Mouse (Mus musculus) spleen, postnatal 14 days (tissue): ENCODE measurements around the gene Pik3r4.

Experiments
- DNase-seq, 2 experiments: peaks; one replicate each; pipeline ENCODE4 v3.0.0; 2021 to 2022; ENCODE audit warnings: low spot score in 2 of 2

Pik3r4 gene

DNA sequence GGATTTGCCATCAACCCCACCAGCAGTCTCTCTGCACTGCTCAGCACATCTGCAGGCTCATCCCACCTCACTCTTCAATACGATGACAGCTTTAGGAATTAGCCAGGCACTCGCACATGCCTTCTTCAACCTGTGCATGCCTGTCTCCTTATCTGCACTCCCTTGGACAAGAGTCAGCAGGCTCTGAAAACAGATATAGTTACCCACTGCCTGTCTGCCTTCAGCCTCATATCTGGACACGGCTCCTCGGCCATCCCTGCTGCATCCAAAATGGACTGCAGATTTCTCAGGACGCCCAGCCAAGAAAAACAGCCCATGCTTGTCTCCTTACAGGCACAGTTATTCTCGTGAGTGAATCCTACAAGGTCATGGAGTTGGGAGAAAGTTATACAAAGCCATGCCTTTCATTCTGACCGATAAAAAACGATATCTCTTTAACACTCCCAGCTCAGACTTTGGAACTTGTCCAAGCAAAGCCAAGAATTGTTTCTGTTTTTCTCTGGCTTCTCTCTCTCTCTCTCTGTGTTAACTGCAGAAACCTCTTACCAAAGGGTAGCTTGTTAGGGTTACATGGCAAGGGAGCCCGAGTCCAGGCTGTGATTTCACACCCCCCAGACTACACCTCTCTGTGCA is 55.1 kb downstream of the Pik3r4 start:
- no peak for DNase-seq

DNA sequence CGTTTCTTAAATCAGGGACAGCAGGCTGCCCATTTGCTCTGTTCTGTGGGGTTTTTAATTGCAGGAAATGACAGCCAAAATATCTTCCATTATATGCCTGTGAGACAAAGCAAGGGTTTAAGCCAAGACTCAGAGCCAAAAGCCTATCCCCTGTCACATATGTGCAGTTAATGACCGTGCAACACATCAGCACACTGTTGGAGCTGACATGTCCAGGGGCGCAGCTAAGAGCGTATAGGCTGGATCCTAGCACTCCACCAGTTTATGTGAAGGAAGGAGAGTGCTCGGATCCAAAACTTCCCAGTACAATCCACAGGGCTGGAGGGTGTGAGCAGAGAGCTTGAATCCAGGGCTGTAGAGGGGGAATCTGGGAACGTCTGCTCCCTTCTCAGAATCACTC is 57.9 kb downstream of the Pik3r4 start:
- DNase-seq: no peak

DNA sequence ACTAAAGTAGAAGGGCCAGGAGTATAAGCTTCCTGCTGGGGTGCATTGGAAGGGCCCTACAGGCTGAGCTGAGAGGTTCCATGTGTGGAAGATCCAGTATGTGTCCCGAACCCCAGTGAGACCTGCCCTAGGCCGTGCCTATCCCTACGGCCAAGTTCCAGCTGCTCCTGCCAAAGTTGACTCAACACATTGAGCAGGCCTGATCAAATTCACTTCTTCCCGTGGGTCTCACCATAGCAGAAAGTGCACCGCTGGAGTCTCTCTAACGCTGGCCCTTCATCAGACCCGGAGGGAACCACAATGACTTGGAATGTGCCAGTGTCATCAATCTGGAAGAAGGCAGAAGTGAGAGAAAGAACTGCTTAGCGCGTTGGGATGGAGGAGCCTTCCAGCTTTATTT is 59.2 kb downstream of the Pik3r4 start:
- DNase-seq: no peak

DNA sequence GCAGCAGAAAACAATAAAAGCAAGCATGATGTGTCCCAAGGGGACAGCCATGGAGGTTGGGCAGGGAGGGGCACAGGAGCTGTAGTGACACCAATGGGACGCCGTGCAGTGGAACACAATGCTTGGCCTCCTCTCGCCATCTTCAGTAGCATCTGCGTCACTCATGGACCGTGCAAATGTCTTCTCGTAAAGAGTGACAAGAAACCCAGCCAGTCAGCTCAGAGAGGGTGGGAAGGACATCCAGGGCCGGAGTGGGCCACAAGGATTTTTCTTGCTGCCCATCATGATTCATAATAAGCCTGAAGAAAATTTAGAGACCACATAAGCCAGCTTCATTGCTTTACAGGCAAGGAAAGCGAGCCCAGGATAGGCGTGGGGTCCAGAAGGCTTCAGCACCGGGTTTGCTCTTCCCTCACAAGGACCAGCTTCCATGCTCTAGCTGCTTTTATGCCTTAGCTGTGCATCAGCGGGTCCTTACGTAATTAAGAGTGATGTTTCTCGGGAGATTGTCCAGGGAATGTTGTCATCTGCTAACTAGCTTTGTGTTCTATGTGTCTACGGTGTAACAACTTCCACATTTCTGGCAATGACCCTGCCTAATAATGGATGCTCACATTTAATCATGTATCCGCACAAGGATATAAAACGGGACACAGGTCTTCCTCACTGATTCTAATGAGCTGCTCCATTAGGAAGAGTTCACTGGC is 61.6 kb downstream of the Pik3r4 start:
- DNase-seq: no peak

DNA sequence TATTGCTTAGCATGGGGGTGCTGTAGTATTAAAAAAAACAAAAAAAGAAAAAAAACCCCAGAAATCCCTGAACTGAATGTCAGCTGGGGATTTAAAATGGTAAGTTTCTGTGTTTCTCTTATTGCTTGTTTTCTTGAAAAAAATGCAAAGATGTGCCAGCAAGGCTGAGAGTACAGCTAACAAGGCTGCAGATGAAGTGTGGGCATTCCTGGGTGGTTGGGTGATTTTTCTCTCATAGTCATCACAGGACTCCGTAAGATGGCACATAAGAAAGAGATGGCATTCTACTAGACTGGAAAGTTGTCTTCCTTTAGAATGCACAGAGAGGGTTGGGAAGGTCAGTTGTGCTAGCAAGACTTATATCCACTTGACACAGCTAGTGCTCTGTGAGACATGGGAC is 62.2 kb downstream of the Pik3r4 start:
- no peak for DNase-seq

DNA sequence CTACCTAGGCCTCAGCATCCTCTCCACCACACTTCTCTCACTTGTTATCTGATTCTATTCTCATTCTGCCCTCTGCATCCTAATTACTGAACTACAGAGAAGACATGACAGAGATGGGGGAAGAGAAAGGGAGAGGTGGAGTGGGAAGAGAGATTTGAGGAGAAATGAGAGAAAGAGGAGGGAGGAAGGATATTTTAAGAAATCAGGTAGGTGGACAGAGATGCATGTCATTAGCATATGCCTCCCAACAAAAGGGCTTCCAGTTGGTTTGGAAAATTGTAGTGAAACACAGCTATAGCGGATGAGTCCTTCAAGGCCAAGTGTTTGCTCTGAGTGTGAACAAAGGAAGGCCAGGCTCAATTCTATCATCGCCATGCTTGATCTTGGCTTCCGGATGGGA is 69.3 kb downstream of the Pik3r4 start:
- no peak for DNase-seq

DNA sequence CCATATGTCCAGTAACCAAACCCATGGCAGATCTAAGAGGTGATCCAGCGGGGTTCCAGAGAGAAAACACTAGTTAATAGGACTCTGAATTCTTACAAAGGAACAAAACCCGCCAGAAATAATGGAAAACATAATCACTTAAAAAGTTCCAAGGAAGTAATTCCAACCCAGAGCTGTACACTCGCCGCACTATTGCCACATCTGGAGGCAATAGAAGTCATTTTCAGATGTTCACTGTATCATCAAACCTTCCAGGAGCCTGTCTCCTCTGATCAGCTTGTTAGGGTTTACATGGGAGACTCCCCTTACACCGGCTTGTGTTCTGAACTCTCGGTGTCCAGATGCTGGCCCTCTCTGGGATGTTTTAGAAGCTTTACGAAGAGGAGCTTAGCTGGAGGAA is 76.6 kb downstream of the Pik3r4 start:
- DNase-seq: no peak

DNA sequence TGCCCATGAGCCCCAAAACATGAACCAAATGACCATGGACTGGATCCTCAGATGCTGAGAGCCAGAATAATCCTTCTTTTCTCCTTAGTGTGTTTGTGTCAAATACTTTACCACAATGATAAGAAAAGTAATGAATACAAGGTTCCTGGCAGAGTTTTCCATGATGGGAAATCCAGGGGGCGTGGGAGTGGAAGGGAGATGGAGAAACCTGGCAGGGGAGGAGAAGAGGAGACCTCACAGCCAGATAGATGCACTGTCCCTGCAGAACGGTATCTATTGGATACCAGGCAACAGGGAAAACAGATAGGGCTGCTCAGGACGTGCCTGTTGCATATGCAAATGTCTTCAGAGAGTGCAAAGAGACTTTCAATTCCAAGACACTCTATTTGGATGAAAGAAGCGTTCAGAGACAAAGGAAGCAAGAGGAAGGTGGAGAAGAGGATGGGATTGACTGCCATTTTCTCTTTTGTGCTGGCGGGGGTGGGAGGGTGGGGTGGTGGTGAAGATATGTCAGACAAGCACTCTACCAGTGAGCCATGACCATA is 77.1 kb downstream of the Pik3r4 start:
- DNase-seq: no peak

DNA sequence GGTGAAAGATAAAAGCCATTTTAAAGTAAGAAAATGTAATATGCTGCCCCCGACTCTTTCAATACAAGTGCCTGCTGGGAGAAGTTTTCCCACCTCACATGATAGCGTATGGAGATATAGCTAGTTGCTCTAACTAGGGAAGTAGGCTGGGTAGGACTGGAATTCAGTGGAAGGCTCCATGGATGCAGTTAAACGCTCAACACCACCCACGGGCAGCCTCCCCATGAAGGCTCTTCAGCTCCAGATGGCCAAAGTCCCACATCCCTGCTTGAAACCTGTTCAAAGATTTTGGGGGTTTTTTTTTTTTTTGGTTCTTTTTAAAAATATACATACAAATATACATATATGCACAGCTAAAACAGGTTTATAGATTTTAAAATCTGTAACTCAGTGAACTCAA is 77.7 kb downstream of the Pik3r4 start:
- DNase-seq: no peak

DNA sequence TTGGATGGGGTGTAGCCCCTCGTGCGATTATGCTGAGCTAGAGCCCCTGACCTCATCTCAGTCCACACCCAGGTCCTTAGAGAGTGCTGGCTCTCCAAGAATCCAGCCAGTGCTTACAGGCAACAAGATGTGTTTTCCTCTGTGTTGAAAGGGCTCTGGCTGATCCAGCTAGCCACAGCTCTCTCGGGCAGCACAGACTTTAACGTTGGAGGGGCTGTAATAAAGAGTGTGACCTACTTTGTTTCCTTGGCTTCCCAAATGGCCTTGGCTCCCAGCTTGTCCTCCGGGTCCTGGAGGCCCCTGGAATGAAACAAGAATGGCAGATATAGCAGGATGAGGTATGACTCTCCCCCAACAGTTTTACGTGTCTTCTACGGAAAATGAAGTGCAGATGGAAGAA is 89.2 kb downstream of the Pik3r4 start:
- no peak for DNase-seq

DNA sequence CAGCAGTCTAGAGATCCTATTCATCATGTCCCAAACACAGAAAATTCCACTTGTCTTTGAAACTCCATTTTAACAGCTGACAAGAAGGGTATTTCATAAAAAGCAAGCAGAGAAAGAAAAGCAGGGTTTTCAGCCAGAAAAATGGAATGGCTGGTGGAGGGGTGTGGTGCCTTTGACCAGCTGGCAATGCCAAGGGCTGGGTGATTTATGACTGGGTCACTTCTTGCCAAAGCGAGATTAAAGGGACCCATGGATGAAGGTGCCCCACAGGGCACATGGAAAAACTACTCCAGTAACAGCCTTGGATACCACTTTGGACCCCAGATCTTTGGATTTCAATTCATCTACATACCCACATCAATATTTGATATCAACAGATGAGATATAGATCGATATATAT is 91.9 kb downstream of the Pik3r4 start:
- DNase-seq: no peak

DNA sequence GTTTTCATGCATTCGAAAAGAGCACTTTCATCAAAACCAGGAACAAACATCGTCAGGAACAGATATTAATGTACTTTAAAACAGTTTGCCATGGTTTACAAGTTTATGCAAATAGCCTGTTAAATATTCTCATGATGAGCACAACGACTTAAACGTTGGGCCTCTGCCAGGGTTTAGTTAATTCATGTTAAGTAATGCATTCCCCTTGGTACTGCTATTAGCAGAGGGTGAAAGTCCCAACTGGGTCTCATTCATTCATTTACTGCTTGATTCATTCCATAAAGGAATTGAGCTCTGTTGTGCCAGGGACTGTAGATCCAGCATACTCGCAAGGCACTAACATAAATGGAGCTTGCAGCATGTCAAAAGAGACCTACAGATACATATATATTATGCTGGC is 92.4 kb downstream of the Pik3r4 start:
- no peak for DNase-seq
